ENCODE assay signal across 24 mouse cellular contexts in genomic region chr3:129508571-129508970, GRCm38 (mm10).
"Had no signal": no experiment of that assay in that cellular context is flagged by ENCODE, and none has a peak within 500 bp of the region (broad histone marks: within the 10 kb centered on the region; RNA-seq: fewer than 3 reads in every experiment).

No protein-coding gene starts in this region.

- ATAC-seq: hindbrain, postnatal 0 days; intestine, embryonic 16.5 days had no signal

- H3K4me3 ChIP-seq: heart, embryonic 10.5 days; heart, embryonic 12.5 days; hindbrain, embryonic 13.5 days; hindbrain, embryonic 15.5 days; kidney, embryonic 15.5 days; limb, embryonic 10.5 days; limb, embryonic 12.5 days; liver, embryonic 13.5 days; liver, embryonic 15.5 days had no signal

- H3K4me1 ChIP-seq: heart, embryonic 10.5 days; heart, embryonic 12.5 days; hindbrain, embryonic 13.5 days; hindbrain, embryonic 15.5 days; limb, embryonic 12.5 days; liver, embryonic 13.5 days; liver, embryonic 15.5 days had no signal

- H3K9me3 ChIP-seq: heart, embryonic 10.5 days; heart, embryonic 12.5 days; hindbrain, embryonic 13.5 days; hindbrain, embryonic 15.5 days; kidney, embryonic 15.5 days; limb, embryonic 10.5 days; limb, embryonic 12.5 days; liver, embryonic 13.5 days; liver, embryonic 15.5 days had no signal

- H3K36me3 ChIP-seq: heart, embryonic 10.5 days; heart, embryonic 12.5 days; hindbrain, embryonic 13.5 days; hindbrain, embryonic 15.5 days; kidney, embryonic 15.5 days; limb, embryonic 10.5 days; limb, embryonic 12.5 days; liver, embryonic 13.5 days; liver, embryonic 15.5 days had no signal

- H3K4me2 ChIP-seq: heart, embryonic 12.5 days; hindbrain, embryonic 13.5 days; hindbrain, embryonic 15.5 days; kidney, embryonic 15.5 days; limb, embryonic 12.5 days; liver, embryonic 11.5 days; liver, embryonic 13.5 days; liver, embryonic 15.5 days had no signal

- H3K27ac ChIP-seq: heart, embryonic 10.5 days; hindbrain, embryonic 13.5 days; hindbrain, embryonic 15.5 days; hindbrain, postnatal 0 days; kidney, postnatal 0 days; limb, embryonic 10.5 days; limb, embryonic 12.5 days; liver, embryonic 13.5 days; liver, embryonic 15.5 days had no signal

- H3K9ac ChIP-seq: heart, embryonic 12.5 days; hindbrain, embryonic 13.5 days; hindbrain, embryonic 15.5 days; kidney, embryonic 15.5 days; limb, embryonic 12.5 days; liver, embryonic 13.5 days; liver, embryonic 15.5 days had no signal

- DNase-seq: gastrocnemius, postnatal 25 days; heart, adult 18-20 months; heart, postnatal 10 days; kidney, adult 11 months; kidney, adult 2 months; kidney, adult 9 months; kidney, postnatal 14 days; kidney, postnatal 36 days; layer of hippocampus, adult 9-11 months; layer of hippocampus, postnatal 36 days; liver; liver, embryonic 13.5 days had no signal

- H3K27me3 ChIP-seq: heart, embryonic 12.5 days; hindbrain, embryonic 13.5 days; hindbrain, embryonic 15.5 days; kidney, embryonic 15.5 days; limb, embryonic 12.5 days; liver, embryonic 13.5 days; liver, embryonic 15.5 days had no signal
